Mouse (Mus musculus) MEL (cell line): ENCODE results near the gene Camkk2. TPM values are rescaled to one million over a fixed set of nuclear protein-coding genes. Genes with fewer than 3 reads are reported as not detected.

Experiments used
- DNase-seq: peaks from one replicate; pipeline ENCODE4 v3.0.0; 2011; ENCODE audit warnings: low read depth, low spot score
- H3K27ac ChIP-seq: 2 replicates; pipeline ENCODE4 v1.5.1; 2012; ENCODE audit warnings: low read depth, mild to moderate bottlenecking, control low read depth, low read length, moderate library complexity; ENCODE audit not compliant: control insufficient read depth
- H3K27me3 ChIP-seq, 2 experiments: fragments of 150-350 bp in 1 of 2; sonication (generic) in 1 of 2; 2 replicates each; pipeline ENCODE4 v1.6.1; 2012; ENCODE audit warnings: low read length in 2 of 2, mild to moderate bottlenecking in 2 of 2, improper control_type of control experiment in 1 of 2, moderate library complexity in 1 of 2; ENCODE audit not compliant: insufficient read depth in 2 of 2, control insufficient read depth in 1 of 2
- H3K36me3 ChIP-seq, 2 experiments: 2 replicates each; pipeline ENCODE4 v1.6.1; 2012 to 2014; ENCODE audit warnings: low read length in 2 of 2, improper control_type of control experiment in 1 of 2, inconsistent platforms in 1 of 2, mild to moderate bottlenecking in 1 of 2; ENCODE audit not compliant: insufficient read depth in 2 of 2, control insufficient read depth in 1 of 2
- H3K4me1 ChIP-seq, 2 experiments: fragments of 150-350 bp in 1 of 2; sonication (generic) in 1 of 2; 2 replicates each; pipeline ENCODE4 v1.6.1; 2012; ENCODE audit warnings: low read length in 2 of 2, improper control_type of control experiment in 1 of 2, mild to moderate bottlenecking in 1 of 2; ENCODE audit not compliant: insufficient read depth in 2 of 2, control insufficient read depth in 1 of 2
- H3K4me3 ChIP-seq, 2 experiments: fragments of 150-350 bp in 1 of 2; sonication (generic) in 1 of 2; 2 replicates each; pipeline ENCODE4 v1.5.1; 2012; ENCODE audit warnings: low read depth in 2 of 2, low read length in 2 of 2, mild to moderate bottlenecking in 2 of 2, moderate library complexity in 2 of 2, control low read depth in 1 of 2, improper control_type of control experiment in 1 of 2; ENCODE audit not compliant: control insufficient read depth in 1 of 2, insufficient read depth in 1 of 2
- H3K79me2 ChIP-seq: 2 replicates; pipeline ENCODE4 v1.6.1; 2012; ENCODE audit warnings: mild to moderate bottlenecking, low read length, moderate library complexity; ENCODE audit not compliant: control insufficient read depth, poor library complexity, insufficient read depth
- H3K9ac ChIP-seq: 2 replicates; pipeline ENCODE4 v1.6.1; 2012; ENCODE audit warnings: low read depth, mild to moderate bottlenecking, control low read depth, low read length, moderate library complexity; ENCODE audit not compliant: control insufficient read depth, poor library complexity, severe bottlenecking
- H3K9me3 ChIP-seq: fragments of 150-350 bp; sonication (generic); replicated peaks from 2 replicates; pipeline ENCODE4 v1.6.1; 2012; ENCODE audit warnings: mild to moderate bottlenecking, low read length, improper control_type of control experiment, moderate library complexity; ENCODE audit not compliant: insufficient read depth
- CTCF ChIP-seq, 3 experiments: IDR thresholded peaks in 2 of 3; conservative IDR thresholded peaks in 1 of 3; 2 replicates each; pipeline ENCODE4 v1.5.1; 2011 to 2012; ENCODE audit warnings: low read length in 3 of 3, low read depth in 2 of 3, mild to moderate bottlenecking in 2 of 3, improper control_type of control experiment in 1 of 3, inconsistent platforms in 1 of 3, mixed read lengths in 1 of 3, moderate library complexity in 1 of 3; ENCODE audit not compliant: control insufficient read depth in 1 of 3, insufficient read depth in 1 of 3, poor library complexity in 1 of 3, severe bottlenecking in 1 of 3
- E2F4 ChIP-seq: IDR thresholded peaks from 2 replicates; pipeline ENCODE4 v1.6.1; 2011; ENCODE audit warnings: low read depth, low read length, improper control_type of control experiment, borderline replicate concordance
- ELF1 ChIP-seq: IDR thresholded peaks from 2 replicates; pipeline ENCODE4 v1.6.1; 2014; ENCODE audit warnings: low read depth, mild to moderate bottlenecking, inconsistent platforms, low read length, improper control_type of control experiment, moderate library complexity
- EP300 ChIP-seq, 2 experiments: IDR thresholded peaks; 2 replicates each; pipeline ENCODE4 v1.6.1; 2011; ENCODE audit warnings: improper control_type of control experiment in 2 of 2, low read length in 2 of 2, low read depth in 1 of 2, mild to moderate bottlenecking in 1 of 2
- GABPA ChIP-seq: IDR thresholded peaks from 2 replicates; pipeline ENCODE4 v1.6.1; 2012; ENCODE audit warnings: low read depth, mild to moderate bottlenecking, inconsistent platforms, low read length, improper control_type of control experiment, moderate library complexity
- GATA1 ChIP-seq: IDR thresholded peaks from 2 replicates; pipeline ENCODE4 v1.6.1; 2011; ENCODE audit warnings: low read depth, low read length, improper control_type of control experiment
- KAT2A ChIP-seq: conservative IDR thresholded peaks from 2 replicates; pipeline ENCODE4 v1.6.1; 2012; ENCODE audit warnings: low read depth, low read length, improper control_type of control experiment, inconsistent platforms
- MAZ ChIP-seq: IDR thresholded peaks from 2 replicates; pipeline ENCODE4 v1.6.1; 2012; ENCODE audit warnings: low read depth, mild to moderate bottlenecking, inconsistent platforms, low read length, improper control_type of control experiment
- MEF2A ChIP-seq: IDR thresholded peaks from 2 replicates; pipeline ENCODE4 v1.6.1; 2014; ENCODE audit warnings: low read depth, mild to moderate bottlenecking, inconsistent platforms, low read length, improper control_type of control experiment; ENCODE audit not compliant: poor library complexity, insufficient replicate concordance, severe bottlenecking; ENCODE audit errors: extremely low read depth
- MYC ChIP-seq: IDR thresholded peaks from 2 replicates; pipeline ENCODE4 v1.6.1; 2011; ENCODE audit warnings: low read depth, mild to moderate bottlenecking, low read length, improper control_type of control experiment, moderate library complexity
- NELFE ChIP-seq: IDR thresholded peaks from 2 replicates; pipeline ENCODE4 v1.6.1; 2011; ENCODE audit warnings: low read depth, low read length, improper control_type of control experiment
- NRF1 ChIP-seq: IDR thresholded peaks from 2 replicates; pipeline ENCODE4 v1.6.1; 2014; ENCODE audit warnings: low read depth, mild to moderate bottlenecking, inconsistent platforms, low read length, improper control_type of control experiment, moderate library complexity; ENCODE audit not compliant: poor library complexity, insufficient read depth, severe bottlenecking
- POLR2AphosphoS5 ChIP-seq: IDR thresholded peaks from 2 replicates; pipeline ENCODE4 v1.6.1; 2012; ENCODE audit warnings: low read depth, borderline replicate concordance, mild to moderate bottlenecking, inconsistent platforms, low read length, moderate library complexity, mixed read lengths
- RAD21 ChIP-seq: IDR thresholded peaks from 2 replicates; pipeline ENCODE4 v1.6.1; 2011; ENCODE audit warnings: mild to moderate bottlenecking, low read depth, low read length, improper control_type of control experiment
- SIN3A ChIP-seq: IDR thresholded peaks from 2 replicates; pipeline ENCODE4 v1.6.1; 2012; ENCODE audit warnings: low read length, improper control_type of control experiment, inconsistent platforms
- SMC3 ChIP-seq: IDR thresholded peaks from 2 replicates; pipeline ENCODE4 v1.6.1; 2011; ENCODE audit warnings: low read depth, low read length, improper control_type of control experiment
- USF1 ChIP-seq: IDR thresholded peaks from 2 replicates; pipeline ENCODE4 v1.6.1; 2014; ENCODE audit warnings: low read depth, mild to moderate bottlenecking, inconsistent platforms, low read length, improper control_type of control experiment, moderate library complexity
- ZC3H11A ChIP-seq: IDR thresholded peaks from 2 replicates; pipeline ENCODE4 v1.6.1; 2012; ENCODE audit warnings: low read depth, mild to moderate bottlenecking, inconsistent platforms, low read length, improper control_type of control experiment
- ZKSCAN1 ChIP-seq: IDR thresholded peaks from 2 replicates; pipeline ENCODE4 v1.6.1; 2012; ENCODE audit warnings: low read depth, mild to moderate bottlenecking, inconsistent platforms, low read length, improper control_type of control experiment, moderate library complexity
- ZNF384 ChIP-seq: IDR thresholded peaks from 2 replicates; pipeline ENCODE4 v1.6.1; 2012; ENCODE audit warnings: low read depth, mild to moderate bottlenecking, inconsistent platforms, low read length, improper control_type of control experiment
- polyA plus RNA-seq, 2 experiments: library from polyadenylated mRNA; stranded (reverse) in 1 of 2; unstranded in 1 of 2; fragments of >175 nt in 1 of 2; fragments of >200 nt in 1 of 2; gene quantifications; 2 replicates each; pipeline versions ENCODE4 v1.2.1 to v1.2.4; 2012; ENCODE audit warnings: low replicate concordance in 2 of 2, low read depth in 1 of 2; ENCODE audit not compliant: insufficient read length in 2 of 2, insufficient read depth in 1 of 2, missing spikeins in 1 of 2
- total RNA-seq: library from RNA; depleted of rRNA; stranded (reverse); fragments of 300-350 nt; gene quantifications from 2 replicates; pipeline ENCODE4 v1.2.3, GENCODE M21; 2012

Camkk2 gene
- total and polyA plus RNA-seq, 3 experiments = 23.7 to 24.8 TPM; not detected in 1

DNA sequence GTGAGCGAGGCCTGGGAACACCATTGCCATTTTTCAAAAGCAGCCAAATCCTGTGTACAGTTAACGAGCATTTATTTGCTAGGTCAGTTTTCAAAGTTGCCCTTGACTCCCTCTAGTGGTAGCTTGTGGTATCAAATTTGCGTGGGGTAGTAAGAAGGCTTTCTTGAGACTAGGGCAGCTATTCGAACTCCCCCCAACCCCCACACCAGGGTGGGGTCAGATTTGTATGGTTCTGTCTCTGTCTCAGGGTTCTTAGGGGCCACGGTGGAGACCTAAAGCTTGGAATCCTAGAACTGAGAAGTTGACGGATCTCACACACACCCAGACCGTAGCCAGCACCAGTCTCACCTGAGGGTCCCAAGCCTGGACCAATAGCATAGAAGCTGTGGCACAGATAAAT lies 53.1 kb downstream of the Camkk2 start:
- peak; percentile 88 for DNase-seq

DNA sequence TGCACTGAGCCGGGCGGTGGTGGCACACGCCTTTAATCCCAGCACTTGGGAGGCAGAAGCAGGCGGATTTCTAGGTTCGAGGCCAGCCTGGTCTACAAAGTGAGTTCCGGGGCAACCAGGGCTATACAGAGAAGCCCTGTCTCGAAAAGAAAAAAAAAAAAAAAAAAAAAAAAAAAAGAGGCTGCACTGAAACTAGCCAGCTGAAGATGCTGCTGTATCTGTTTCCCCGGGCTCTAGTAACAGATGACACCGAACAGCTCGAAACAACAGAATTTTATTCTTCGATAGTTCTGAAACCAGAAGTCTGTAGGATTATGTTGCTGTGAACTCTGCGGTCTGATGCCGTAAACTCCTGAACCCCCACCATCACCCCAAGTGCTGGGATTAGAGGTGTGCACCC lies 53.8 kb downstream of the Camkk2 start:
- no peak for TF ChIP-seq NELFE
- TF ChIP-seq ZNF384 = peak; percentile 57
- H3K27ac ChIP-seq = no peak overlapping the region
- no peaks in the 10 kb centered on the region for H3K9me3 ChIP-seq
- H3K4me3 ChIP-seq = no peak overlapping the region
- H3K36me3 ChIP-seq = no peaks in the 10 kb centered on the region; a peak in 1 of 4 replicates
- H3K79me2 ChIP-seq = no peaks in the 10 kb centered on the region
- no peaks in the 10 kb centered on the region for H3K4me1 ChIP-seq
- H3K9ac ChIP-seq = no peak overlapping the region
- DNase-seq = no peak
- H3K27me3 ChIP-seq = no peaks in the 10 kb centered on the region

More for the DNA sequence above, 53.1 kb downstream of the Camkk2 start:
- Histone ChIP-seq H3K27ac (no peak overlapping the region), H3K36me3 (no peaks in the 10 kb centered on the region; a peak in 1 of 4 replicates), H3K9ac (no peak overlapping the region), H3K9me3 (no peaks in the 10 kb centered on the region), H3K27me3 (no peaks in the 10 kb centered on the region)
- peak; percentile 37 to 91 (median 89) for TF ChIP-seq CTCF (IDR thresholded peaks at IDR 0.05 in 2 of 3, conservative IDR thresholded peaks at IDR 0.05 in 1 of 3; ENCODE audit: control insufficient read depth in 1 of 3, insufficient read depth in 1 of 3, low read depth in 2 of 3, low read length in 3 of 3, poor library complexity in 1 of 3, severe bottlenecking in 1 of 3)
- TF ChIP-seq SIN3A = 0 out of 2 replicates have a peak, but pooled peaks have one; percentile 28
- peak; percentile 92 for TF ChIP-seq RAD21
- peak; percentile 89 for TF ChIP-seq SMC3
- TF ChIP-seq ZC3H11A = peak; percentile 84
- TF ChIP-seq ELF1 = no peak
- no peak for TF ChIP-seq POLR2AphosphoS5
- TF ChIP-seq, all 39 proteins: peak for 5
- H3K4me3 ChIP-seq = no peak overlapping the region
- H3K4me1 ChIP-seq = no peaks in the 10 kb centered on the region
- H3K79me2 ChIP-seq = no peaks in the 10 kb centered on the region

DNA sequence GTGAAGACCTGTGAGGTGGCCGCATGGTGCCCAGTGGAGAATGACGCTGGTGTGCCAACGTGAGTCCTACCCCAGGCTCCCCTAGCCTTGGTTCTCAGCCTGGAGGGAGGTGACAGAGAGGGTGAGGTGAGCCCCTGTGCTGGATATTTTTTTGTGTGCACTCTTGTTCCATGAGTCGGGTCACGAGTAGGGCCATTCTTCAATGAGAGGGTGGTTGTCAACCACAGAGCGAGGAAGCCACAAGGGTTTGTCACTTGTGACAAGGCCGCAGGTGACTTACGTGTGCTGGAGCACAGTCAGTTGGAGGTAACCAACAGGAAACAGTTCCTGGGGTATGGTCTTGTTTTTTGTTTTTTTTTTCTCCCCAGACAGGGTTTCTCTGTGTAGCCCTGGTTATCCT lies 60.0 kb downstream of the Camkk2 start:
- no peak overlapping the region for H3K9ac ChIP-seq
- H3K79me2 ChIP-seq = no peaks in the 10 kb centered on the region
- H3K27me3 ChIP-seq = no peaks in the 10 kb centered on the region
- H3K36me3 ChIP-seq = peaks cover 0 to 10% of the 10 kb centered on the region in 2 experiments; a peak in 2 of 4 replicates
- no peak for DNase-seq
- no peak for TF ChIP-seq MAZ
- no peak for TF ChIP-seq GATA1
- no peak for TF ChIP-seq E2F4
- TF ChIP-seq USF1 = no peak
- TF ChIP-seq GABPA = no peak
- TF ChIP-seq MYC = no peak
- no peak for TF ChIP-seq RAD21
- TF ChIP-seq ZKSCAN1 = no peak
- no peak for TF ChIP-seq EP300 (IDR thresholded peaks at IDR 0.05; ENCODE audit: low read depth in 1 of 2, low read length in 2 of 2)
- TF ChIP-seq NELFE = no peak
- no peak for TF ChIP-seq NRF1
- no peak for TF ChIP-seq KAT2A
- TF ChIP-seq MEF2A = no peak
- no peak overlapping the region for H3K27ac ChIP-seq
- no peaks in the 10 kb centered on the region for H3K9me3 ChIP-seq
- H3K4me3 ChIP-seq = no peak overlapping the region
- H3K4me1 ChIP-seq = no peaks in the 10 kb centered on the region
